Mouse (Mus musculus): ENCODE data around the gene Nfat5. TPM values are rescaled to one million over a fixed set of nuclear protein-coding genes. Genes with fewer than 3 reads are reported as not detected.

Gene Nfat5
- total RNA-seq, 2 experiments from 2014 or later = 50.1 to 51.8 TPM

DNA sequence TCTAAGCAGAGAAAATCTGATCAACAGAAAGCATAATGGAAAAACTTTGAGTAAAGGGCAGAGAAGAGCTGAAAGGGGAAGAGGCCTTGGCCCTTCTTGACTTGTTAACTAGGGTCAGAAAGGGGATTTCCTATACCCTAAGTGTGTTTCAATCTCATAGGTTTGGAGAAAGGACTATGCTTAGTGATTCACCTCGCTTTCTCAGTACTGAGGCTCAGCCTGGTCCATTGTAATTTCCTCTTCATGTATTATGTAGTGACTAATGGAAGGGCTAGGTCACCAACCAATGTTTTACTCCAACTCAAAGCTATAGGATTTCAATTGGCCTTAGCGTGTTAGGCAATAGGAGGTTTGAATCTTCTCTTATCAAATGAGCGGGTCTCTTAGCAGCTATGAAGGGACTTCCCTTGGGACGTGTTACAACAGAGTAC lies 2.1 kb upstream of the Nfat5 start:
- DNase-seq (ENCODE audit: low spot score in 2 of 2) = no peak

DNA sequence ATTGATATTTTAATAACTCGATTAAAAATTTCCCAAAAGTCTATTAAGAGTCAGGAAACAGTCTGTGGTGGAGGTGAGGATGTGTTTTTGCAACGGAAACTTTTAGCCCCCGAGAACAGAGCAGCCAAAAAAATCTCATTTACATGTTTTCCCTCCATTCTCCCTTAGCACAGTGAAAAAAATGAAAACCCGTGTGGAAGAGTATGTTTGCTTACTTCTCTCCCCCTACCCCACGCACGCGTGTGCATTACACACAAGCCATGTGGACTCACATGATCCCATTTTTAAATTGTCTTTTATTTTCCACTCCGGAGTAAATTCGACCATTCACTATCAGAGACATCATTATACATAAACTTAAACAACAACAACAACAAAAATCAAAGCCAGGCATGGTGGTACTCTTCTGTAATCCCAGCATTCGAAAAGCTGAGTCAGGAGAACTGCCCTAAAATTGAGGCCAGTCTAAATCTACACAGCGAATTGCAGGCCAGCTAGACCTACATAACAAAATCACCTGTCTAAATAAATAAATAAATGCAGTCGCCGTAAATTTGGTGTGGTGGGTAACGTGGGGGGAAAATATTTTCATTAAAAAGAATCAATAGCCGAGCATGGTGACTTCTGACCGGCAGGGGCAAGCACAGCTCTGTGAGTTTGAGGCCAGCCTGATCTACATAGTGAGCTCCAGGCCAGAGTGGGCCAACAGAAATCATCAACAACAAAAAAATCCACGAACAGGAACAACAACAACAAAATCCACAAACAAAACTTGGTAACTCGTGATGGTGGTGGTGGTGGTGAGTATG lies 947 bp upstream of the Nfat5 start:
- DNase-seq (ENCODE audit: low spot score in 2 of 2) = peak in 1 of 2 experiments; percentile 4

DNA sequence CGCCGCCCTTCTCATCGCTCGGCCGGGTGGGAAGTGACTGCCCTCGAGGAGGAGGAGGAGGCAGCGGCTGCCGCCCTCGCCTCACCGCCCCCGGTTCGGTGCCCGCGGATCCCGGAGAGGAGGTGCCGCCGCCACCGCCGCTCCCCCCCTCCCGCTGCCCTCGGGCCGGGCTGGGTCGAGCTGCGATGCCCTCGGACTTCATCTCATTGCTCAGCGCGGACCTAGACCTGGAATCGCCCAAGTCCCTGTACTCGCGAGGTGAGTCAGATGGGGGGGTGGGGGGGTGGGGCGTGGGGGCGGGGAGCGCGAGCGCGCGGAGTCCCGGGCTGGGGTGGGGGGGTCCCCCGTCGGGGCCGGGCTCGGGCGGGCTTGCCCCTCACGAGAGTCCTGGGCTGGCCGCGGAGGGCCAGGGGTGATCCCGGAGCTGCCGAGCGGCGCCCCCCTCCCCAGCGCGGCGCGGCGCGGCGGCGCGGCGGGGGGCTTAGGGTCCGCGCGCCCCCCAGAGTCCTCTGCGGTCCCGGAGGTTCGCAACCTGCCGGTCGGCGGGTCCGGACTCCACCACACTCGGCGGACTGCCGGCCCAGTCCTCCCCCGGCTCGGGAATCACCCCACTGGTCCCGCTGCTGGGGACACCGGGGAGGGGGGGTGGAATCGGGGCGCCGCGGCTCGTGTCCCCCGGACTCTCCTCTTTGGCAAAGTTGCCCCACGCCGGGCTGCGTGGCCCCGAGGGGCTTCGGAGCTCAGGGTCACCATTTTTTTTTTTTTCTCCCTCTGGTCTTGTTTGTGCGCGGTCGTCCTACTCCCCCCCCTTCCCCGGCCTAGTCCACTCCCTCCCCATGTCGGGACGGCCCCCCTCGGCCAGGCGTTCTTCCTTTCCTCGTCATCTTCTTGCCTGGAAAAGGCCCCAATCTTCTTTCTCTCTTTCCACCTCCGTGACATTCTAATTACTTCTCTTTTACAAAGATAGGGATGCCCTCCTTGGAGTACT lies 665 bp downstream of the Nfat5 start:
- DNase-seq (ENCODE audit: low spot score in 2 of 2) = peak; percentile 15 to 31

DNA sequence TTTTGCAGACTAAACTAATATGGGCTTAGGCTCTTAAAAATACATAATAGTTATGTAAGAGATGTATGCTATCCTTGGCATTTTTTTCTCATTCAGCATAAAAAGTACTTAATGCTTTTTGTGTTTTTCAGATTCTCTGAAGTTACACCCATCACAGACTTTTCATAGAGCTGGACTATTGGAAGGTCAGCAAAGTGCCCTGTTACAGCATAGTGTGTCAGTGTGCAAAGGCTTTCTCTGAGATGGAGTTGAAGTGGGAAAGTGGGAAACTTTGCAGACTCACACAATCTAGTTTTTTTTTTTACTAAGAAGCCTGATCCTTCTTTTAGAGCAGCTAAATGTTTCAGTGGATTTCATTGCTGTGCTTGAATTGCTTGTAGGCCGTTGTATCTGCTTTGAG lies 2.2 kb downstream of the Nfat5 start:
- no peak for DNase-seq (ENCODE audit: low spot score in 2 of 2)

DNA sequence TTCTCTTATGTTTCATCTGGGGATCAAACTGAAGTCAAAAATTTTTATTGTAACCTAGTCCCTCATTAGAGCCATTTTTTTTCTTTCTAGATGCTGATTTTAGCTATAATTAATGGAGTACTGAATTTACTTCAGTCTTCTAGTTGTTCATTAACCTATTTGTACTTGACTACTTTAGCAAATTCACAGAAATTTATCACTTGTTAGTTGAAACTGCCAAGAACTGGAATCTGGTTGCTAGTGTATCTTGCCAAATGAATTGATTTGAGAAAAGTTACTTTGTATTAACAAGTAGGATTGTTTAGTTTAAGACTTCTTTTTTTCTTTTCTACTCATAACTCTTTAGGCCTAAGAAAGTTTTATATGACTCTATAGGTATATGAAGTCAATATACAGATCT lies 18.6 kb downstream of the Nfat5 start:
- DNase-seq (ENCODE audit: low spot score in 2 of 2) = no peak

DNA sequence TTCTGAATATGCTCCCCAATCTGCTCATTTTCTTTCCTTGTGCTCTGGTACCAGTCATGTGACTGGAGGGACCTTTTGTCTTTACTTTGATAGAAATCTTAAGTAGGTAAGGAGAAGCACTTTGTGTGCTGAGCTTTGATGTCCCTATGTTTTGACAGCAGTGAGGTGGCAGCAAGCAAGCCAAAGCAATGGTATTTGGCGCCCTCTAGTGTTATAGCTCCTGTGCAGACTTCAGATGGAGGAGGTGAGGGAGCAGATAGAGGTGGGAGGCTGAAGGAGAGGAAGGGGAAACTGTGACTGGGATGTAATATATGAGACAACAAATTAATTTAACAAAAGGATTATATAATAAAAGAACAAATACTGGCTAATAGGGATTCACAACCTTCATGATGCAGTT lies 30.9 kb downstream of the Nfat5 start:
- DNase-seq (ENCODE audit: low spot score in 2 of 2) = peak; percentile 77 to 84

DNA sequence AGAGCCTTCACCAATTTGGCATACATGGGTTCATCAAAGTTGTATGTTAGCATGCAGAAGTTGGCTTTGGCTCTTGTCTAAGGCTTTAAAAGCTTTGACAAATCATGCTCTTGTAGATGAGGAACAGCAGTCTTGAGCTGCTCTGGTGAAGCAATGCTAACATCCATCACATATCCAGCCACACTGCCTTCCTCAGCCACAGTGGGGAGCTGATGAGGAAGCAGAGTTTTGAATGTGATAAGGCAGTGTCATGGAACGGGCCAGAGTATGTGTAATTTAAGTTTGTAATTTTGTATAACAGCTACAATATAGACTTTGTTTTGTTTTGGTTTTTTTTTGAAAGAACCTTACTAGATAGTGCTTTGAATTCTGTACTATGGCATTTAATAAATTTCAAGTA lies 36.3 kb downstream of the Nfat5 start:
- DNase-seq (ENCODE audit: low spot score in 2 of 2) = no peak

DNA sequence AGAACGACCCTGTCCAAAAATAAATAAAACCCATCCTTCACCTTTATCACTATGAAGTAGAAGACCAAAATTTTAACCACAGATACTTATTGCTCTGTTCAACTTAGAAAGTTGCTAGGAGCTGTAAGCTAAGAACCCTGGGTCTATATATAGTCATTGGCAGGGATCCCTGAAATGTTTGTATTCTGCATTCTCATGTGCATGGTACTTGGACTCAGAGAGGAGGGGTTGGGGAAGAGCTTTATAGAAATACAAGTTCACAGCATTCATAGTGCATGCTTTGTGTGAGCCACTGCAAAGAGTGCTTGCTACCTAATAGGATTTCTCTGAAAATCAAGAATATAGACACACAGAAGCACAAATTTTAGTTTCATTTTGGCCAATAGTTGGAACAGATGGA lies 43.2 kb downstream of the Nfat5 start:
- DNase-seq (ENCODE audit: low spot score in 2 of 2) = no peak

DNA sequence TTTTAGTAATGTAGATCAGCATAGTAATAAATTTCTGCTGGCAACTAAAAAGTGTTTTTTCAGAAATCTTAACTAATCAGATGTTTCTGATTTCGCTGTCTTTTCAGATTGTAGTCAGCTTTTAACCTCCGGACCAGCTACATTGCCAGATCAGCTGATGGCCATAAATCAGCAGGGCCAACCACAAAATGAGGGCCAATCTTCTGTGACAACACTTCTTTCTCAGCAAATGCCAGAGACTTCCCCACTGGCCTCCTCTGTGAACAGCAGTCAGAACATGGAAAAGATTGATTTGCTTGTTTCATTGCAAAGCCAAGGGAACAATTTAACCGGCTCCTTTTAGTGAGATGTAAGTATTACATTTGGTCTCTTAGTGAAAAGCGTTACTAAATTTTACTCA lies 77.0 kb downstream of the Nfat5 start:
- no peak for DNase-seq (ENCODE audit: low spot score in 2 of 2)

DNA sequence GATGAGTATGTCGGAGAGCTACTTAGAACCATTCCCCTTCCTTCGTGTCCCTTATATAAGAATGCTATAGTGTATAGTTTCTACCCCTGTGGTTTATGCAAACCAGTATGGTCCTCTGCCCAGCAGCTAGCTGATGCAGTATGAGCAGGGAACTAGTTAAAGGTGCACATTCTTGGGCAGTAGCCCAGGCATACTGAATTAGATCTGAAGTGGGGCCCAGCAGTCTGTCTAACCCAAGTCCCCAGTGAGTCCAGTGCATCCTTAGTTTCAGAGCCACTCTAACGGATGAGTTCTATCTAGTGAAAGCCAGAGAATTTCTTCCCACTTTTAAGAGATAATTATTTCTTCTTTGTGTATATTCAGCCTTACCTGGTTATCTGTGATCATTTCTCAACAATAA lies 84.1 kb downstream of the Nfat5 start:
- DNase-seq (ENCODE audit: low spot score in 2 of 2) = no peak

DNA sequence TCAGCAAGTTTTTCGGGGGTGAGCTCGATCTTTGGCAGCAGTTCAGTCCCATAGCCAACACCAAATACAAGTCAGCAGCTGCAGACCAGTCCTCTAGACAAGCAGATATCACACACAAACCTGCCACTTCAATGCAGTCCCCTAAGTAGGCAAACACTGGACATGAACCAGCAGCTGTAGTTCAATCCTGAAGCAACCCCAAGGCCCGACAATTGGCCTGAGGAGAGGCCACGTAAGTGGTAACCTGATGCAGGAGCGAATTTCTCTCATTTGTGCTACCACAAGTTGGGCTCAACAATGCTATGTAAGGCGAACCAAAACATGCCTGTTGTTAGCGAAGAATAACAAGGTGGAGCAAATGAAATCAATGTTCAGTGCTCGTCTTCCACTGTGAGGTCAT lies 87.5 kb downstream of the Nfat5 start:
- no peak for DNase-seq (ENCODE audit: low spot score in 2 of 2)

DNA sequence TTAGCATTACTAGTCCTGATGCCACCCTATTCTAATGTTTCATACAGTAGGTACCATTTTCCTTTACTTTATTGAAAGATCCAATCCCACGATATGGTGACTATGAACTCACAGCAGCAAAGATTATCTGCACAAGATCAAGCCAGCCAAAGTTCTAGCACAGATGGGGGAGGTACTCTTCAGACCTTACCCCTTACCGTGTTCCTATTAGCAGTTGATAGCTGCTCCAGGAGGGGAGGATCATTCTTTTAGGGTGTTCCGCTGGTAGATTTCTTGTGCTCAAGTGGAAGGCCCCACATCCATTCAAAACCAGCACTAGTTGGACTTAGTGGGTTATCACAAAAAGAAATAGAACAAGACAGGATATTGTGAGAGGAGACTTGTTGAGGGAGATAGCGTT lies 88.4 kb downstream of the Nfat5 start:
- DNase-seq (ENCODE audit: low spot score in 2 of 2) = no peak

DNA sequence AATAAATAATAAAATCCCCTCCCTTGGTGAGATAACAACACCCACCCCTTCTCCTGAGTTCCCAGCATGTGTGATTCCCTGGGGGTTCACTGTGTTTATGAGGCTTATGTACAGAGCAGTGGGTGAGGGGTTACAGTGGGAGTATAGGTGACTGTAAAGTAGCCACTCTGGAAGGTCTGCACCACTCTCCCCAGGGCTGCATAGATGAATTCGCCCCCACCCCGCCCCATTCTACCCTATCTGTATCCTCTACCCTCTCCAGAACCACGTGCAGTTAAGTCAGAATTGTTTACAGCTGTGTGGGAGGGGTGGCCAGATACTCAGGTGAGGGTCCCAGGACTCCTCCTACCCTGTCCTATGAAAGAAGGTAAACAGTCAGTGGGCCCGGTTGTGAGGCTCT lies 89.6 kb downstream of the Nfat5 start:
- DNase-seq (ENCODE audit: low spot score in 2 of 2) = no peak

DNA sequence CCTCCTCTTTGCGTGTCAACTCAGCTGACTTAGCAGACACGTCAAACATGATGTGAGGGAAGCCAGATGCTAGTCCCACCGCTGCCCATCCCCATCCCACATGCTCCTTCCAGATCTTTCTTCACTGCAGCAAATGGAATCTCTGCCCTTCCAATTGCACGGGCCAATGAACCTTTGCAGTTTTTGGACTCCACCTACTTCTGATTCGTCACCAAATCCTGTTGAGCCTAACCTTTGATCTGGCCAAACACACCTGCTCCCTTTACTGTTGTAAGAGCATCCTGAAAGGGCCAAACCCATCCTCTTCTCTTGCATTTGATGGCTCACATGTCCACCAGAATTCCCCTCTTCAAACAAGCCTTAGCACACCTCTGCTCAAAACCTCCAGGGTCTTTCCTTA lies 91.4 kb downstream of the Nfat5 start:
- no peak for DNase-seq (ENCODE audit: low spot score in 2 of 2)

DNA sequence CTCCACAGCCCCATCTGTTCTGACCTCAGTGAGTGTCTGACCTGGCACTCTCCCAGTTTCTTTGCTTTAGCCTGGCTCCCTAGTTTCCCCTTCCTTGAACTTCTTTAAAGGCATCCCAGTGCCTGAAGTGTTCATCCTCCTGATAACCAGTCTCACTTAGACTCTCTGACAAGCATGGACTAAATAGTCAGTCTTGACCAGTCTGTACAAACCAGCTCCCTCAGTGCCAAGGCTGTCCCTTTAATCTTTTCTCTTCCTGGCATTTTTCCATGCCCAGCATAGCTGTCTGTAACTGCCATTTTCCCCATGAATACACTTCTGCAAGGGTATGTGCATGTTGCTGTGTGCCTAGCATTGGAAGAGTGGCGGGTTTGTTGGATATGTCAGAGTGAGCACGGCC lies 91.8 kb downstream of the Nfat5 start:
- DNase-seq (ENCODE audit: low spot score in 2 of 2) = no peak

DNA sequence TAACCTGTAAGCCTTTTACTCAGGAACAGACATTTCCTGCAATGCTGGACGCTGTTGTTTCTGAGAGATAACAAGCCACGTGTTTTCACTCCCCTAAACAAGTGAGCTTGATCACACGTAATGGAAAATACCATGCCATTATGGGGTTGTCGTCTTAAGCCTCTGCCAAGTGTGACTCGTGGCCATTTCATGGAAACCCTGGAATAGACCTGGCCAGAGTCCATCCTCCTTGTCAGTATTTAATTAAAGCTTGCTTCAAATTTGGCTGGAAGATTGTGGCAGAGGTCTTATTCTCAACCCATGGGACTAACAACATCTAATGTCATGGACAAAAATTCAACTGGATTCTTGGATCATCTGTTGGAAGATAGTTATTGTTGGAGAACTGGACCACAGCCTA lies 92.9 kb downstream of the Nfat5 start:
- no peak for DNase-seq (ENCODE audit: low spot score in 2 of 2)

DNA sequence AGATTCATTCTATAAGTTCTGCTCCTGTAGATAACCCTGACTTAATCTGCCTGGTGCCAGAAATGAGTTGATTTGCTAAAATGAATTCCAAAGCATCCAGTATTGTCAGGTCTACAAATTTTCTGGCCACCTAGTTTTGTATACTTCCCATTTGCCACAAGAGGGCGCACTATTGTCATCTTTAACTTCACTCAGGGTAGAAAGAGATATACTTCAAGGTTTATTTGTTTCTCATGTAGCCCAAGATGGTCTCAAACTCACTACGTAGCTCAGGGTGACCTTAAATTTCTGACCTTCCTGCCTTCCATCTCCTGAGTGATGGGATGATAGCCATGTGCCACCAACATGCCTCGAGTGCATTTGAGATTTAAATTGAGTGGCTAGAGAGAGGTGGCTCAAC lies 93.4 kb downstream of the Nfat5 start:
- DNase-seq (ENCODE audit: low spot score in 2 of 2) = no peak

DNA sequence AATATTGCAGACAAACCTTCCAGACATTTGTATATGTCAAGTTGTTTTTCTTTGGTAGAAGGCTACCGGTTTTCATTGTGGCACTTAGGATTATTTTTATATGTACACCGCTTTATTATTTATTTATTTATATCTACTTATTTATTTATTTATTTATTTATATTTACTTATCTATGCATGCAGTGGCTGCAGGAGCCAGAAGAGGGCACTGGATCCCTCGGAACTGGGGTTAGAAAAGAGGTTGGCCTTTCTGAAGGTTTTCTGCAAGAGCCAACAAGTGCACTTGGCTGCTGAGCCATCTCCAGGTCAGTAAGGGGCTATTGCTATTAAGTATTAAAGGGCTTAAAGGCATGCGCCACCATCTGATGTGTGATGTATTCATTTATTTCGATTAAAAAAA lies 94.6 kb downstream of the Nfat5 start:
- no peak for DNase-seq (ENCODE audit: low spot score in 2 of 2)

DNA sequence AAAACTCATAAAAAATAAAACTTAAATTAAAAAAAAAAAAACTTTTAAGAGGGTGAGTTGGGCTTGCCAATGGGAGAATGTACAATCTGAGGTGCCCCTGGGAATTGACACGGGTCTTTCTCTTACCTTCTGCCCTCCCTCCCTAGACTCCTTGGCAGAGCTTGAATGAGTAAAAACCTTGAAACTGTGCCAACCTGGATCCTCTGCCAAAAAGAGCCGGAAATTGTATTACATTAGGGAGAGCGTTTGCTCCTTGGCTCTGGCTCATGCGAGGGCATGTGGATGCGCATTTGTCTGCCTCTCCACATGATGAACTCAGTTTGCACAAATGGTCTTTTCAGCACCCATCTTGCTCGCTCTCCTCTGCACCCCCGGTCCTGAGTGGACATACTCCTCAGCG lies 96.3 kb downstream of the Nfat5 start:
- no peak for DNase-seq (ENCODE audit: low spot score in 2 of 2)

DNA sequence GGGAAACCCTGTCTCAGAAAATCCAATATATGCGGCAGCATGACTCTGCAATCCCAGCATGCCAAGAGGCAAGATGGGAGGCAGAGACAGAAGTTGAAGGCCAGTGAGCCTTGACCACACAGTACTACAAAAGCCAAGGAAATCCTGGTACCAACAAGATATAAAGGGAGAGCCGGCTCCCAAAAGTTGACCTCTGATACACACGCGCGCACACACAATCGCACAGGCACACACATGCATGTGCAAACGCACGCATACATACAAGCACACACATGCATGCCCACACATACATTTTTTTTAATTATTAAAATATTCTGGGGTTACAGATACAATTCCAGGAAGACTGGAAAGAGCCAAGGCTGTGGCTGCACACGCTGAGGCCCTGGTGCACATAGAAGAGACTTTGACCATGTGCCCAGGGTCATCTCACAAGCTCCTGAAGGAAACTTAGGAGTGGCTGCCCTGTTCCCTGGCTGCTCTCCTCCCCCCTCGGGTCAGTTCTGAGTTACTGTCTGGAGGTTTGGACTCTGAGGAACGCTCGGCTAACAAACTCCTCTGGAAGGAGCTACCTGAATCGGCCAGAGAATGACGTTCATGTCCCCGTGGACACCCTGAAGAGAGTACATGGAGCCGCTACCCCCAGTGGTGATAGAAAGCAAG lies 97.3 kb downstream of the Nfat5 start:
- no peak for DNase-seq (ENCODE audit: low spot score in 2 of 2)

DNA sequence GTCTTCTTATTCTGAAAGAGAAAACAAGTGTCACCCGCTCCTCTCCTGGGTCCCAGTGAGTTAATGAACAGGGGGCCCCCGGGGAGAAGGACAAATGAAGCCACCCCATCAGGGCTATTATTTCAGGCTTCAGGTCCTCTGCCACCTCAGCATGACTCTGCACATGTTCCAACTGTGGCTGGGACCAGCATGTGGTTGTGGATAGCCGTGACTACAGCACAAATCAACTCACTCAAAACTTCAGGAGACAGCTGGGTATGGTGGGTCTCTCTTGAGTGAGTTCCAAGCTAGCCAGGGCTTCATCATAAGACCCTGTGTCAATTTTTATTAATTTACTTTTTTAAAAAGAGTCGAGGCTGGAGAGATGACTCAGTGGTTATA lies 97.9 kb downstream of the Nfat5 start:
- no peak for DNase-seq (ENCODE audit: low spot score in 2 of 2)

DNA sequence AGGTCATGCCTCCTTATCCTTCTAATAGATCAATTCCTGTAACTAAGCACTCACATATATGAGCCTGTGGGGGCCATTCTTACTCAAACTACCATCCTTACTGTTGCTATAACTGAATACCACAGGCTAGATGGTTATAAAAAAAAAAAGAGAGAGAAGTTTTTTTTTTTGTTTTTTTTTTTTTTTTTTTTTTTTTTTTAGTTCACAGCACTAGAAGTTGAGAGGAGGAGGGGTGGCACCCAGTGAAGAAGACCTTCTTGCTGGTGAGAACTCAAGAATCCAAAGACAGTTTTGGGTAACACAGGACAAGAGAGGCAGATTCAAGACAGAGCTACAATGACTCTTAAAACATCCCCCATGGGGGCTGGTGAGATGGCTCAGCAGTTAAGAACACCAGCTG lies 102.1 kb downstream of the Nfat5 start:
- no peak for DNase-seq (ENCODE audit: low spot score in 2 of 2)

Data from left cerebral cortex, adult 18-20 months (tissue).